Mouse (Mus musculus): ENCODE measurements around the gene Nfatc2. TPM values are rescaled to one million over a fixed set of nuclear protein-coding genes. Genes with fewer than 3 reads are reported as not detected.

Nfatc2 gene
- total and polyA plus RNA-seq, 3 experiments = not detected

- Histone ChIP-seq H3K9me3 (replicated peaks; ENCODE audit: insufficient read depth, low read length) (no peaks in the 10 kb centered on the region), H3K36me3 (ENCODE audit: control insufficient read depth in 1 of 2, insufficient read depth in 2 of 2, low read length in 2 of 2) (no peaks in the 10 kb centered on the region), H3K9ac (ENCODE audit: control insufficient read depth, low read depth, low read length, poor library complexity, severe bottlenecking) (no peak overlapping the region), H3K27me3 (ENCODE audit: control insufficient read depth in 1 of 2, insufficient read depth in 2 of 2, low read length in 2 of 2) (no peaks in the 10 kb centered on the region), H3K4me3 (ENCODE audit: control insufficient read depth in 1 of 2, insufficient read depth in 1 of 2, low read depth in 2 of 2, low read length in 2 of 2) (no peak overlapping the region), H3K79me2 (ENCODE audit: control insufficient read depth, insufficient read depth, low read length, poor library complexity) (no peaks in the 10 kb centered on the region), H3K27ac (ENCODE audit: control insufficient read depth, low read depth, low read length) (no peak overlapping the region), H3K4me1 (ENCODE audit: control insufficient read depth in 1 of 2, insufficient read depth in 2 of 2, low read length in 2 of 2) (no peaks in the 10 kb centered on the region)
- no peak for TF ChIP-seq POLR2AphosphoS2 (IDR thresholded peaks at IDR 0.05; ENCODE audit: low read length)
- TF ChIP-seq MYC (IDR thresholded peaks at IDR 0.05; ENCODE audit: low read depth, low read length) = no peak
- no peak for TF ChIP-seq BHLHE40 (IDR thresholded peaks at IDR 0.05; ENCODE audit: borderline replicate concordance, low read depth, low read length)
- TF ChIP-seq MAX (IDR thresholded peaks at IDR 0.05; ENCODE audit: low read length) = no peak
- no peak for TF ChIP-seq MAFK (IDR thresholded peaks at IDR 0.05; ENCODE audit: borderline replicate concordance, low read depth, low read length)
- TF ChIP-seq UBTF (IDR thresholded peaks at IDR 0.05; ENCODE audit: borderline replicate concordance, insufficient read depth, low read depth, low read length) = no peak
- TF ChIP-seq KAT2A (conservative IDR thresholded peaks at IDR 0.05; ENCODE audit: low read depth, low read length) = no peak
- no peak for TF ChIP-seq SIN3A (IDR thresholded peaks at IDR 0.05; ENCODE audit: low read length)
- TF ChIP-seq HCFC1 (IDR thresholded peaks at IDR 0.05; ENCODE audit: low read depth, low read length) = no peak
- TF ChIP-seq NELFE (IDR thresholded peaks at IDR 0.05; ENCODE audit: low read depth, low read length) = no peak
- TF ChIP-seq MEF2A (IDR thresholded peaks at IDR 0.05; ENCODE audit: extremely low read depth, insufficient replicate concordance, low read depth, low read length, poor library complexity, severe bottlenecking) = no peak
- TF ChIP-seq TAL1 (IDR thresholded peaks at IDR 0.05; ENCODE audit: low read length) = no peak
- TF ChIP-seq ZMIZ1 (IDR thresholded peaks at IDR 0.05; ENCODE audit: low read depth, low read length) = no peak
- DNase-seq (ENCODE audit: low read depth, low spot score) = no peak
Observed at GRCm38 (mm10) chr2:168581207-168581854, 20.1 kb downstream of the Nfatc2 start.

GRCm38 (mm10) chr2:168580295-168580915, 21.1 kb downstream of the Nfatc2 start:
- no peaks in the 10 kb centered on the region for H3K36me3 ChIP-seq (ENCODE audit: control insufficient read depth in 1 of 2, insufficient read depth in 2 of 2, low read length in 2 of 2)
- no peak for TF ChIP-seq SIN3A (IDR thresholded peaks at IDR 0.05; ENCODE audit: low read length)
- TF ChIP-seq KAT2A (conservative IDR thresholded peaks at IDR 0.05; ENCODE audit: low read depth, low read length) = no peak
- TF ChIP-seq JUND (IDR thresholded peaks at IDR 0.05; ENCODE audit: low read depth, low read length) = no peak
- no peak for TF ChIP-seq CHD1 (IDR thresholded peaks at IDR 0.05; ENCODE audit: low read depth, low read length)
- TF ChIP-seq BHLHE40 (IDR thresholded peaks at IDR 0.05; ENCODE audit: borderline replicate concordance, low read depth, low read length) = no peak
- no peak for TF ChIP-seq RAD21 (IDR thresholded peaks at IDR 0.05; ENCODE audit: low read depth, low read length)
- TF ChIP-seq E2F4 (IDR thresholded peaks at IDR 0.05; ENCODE audit: borderline replicate concordance, low read depth, low read length) = no peak
- TF ChIP-seq HCFC1 (IDR thresholded peaks at IDR 0.05; ENCODE audit: low read depth, low read length) = no peak
- H3K4me1 ChIP-seq (ENCODE audit: control insufficient read depth in 1 of 2, insufficient read depth in 2 of 2, low read length in 2 of 2) = no peaks in the 10 kb centered on the region
- no peaks in the 10 kb centered on the region for H3K27me3 ChIP-seq (ENCODE audit: control insufficient read depth in 1 of 2, insufficient read depth in 2 of 2, low read length in 2 of 2)
- DNase-seq (ENCODE audit: low read depth, low spot score) = no peak
- no peak overlapping the region for H3K27ac ChIP-seq (ENCODE audit: control insufficient read depth, low read depth, low read length)
- H3K4me3 ChIP-seq (ENCODE audit: control insufficient read depth in 1 of 2, insufficient read depth in 1 of 2, low read depth in 2 of 2, low read length in 2 of 2) = no peak overlapping the region
- H3K9me3 ChIP-seq (replicated peaks; ENCODE audit: insufficient read depth, low read length) = no peaks in the 10 kb centered on the region
- H3K9ac ChIP-seq (ENCODE audit: control insufficient read depth, low read depth, low read length, poor library complexity, severe bottlenecking) = no peak overlapping the region
- no peaks in the 10 kb centered on the region for H3K79me2 ChIP-seq (ENCODE audit: control insufficient read depth, insufficient read depth, low read length, poor library complexity)

All from MEL (cell line).